Mouse (Mus musculus): ENCODE data around the gene Entpd8. TPM values are rescaled to one million over a fixed set of nuclear protein-coding genes. Genes with fewer than 3 reads are reported as not detected.

Gene Entpd8
- total RNA-seq (2023): not detected in 4 replicates

GRCm38 (mm10) chr2:25080076-25080475 is at the start of gene Entpd8:
TSS of gene Entpd8 (plus strand) at chr2:25080304.

GRCm38 (mm10) chr2:25054221-25055067 is 25.7 kb upstream of the Entpd8 start, which contains the start of gene Nsmf:
TSS of gene Nsmf (plus strand) at chr2:25054355.

DNA sequence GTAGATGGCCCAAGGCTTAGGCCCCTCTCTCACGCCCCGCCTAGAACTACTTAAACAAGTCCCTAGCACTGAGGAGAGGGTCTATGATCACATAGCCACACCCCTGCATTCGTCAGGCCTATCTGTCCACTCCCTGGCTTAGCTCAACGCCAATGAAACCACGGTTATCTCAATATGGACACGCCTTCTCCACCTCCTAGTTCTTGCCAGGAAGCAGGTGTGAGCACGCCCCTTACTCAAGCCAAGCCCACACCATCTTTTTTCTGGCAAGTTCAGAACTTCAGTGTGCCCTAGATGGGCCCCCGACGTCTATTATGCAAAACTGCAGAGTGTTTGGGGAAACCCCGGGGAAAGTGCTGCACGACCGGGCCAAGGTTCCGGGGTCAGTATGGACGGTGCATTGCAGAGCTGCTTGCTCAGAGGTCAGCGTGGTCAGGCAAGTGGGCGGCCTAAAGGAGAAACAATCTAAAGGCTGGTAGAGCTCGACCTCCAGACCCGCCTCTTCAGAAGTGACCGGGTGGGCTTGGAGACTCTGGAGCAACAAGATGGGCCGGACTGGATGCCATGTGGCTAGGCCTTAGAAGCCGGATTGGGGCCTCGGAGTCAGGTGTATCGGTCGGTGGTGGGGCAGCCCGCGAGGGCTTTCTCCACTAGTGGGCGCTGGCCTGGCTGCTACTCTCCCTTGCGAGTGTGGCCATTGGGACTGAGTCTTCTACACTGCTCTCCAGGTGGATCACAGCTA is 15.2 kb downstream of the Entpd8 start, which contains the start of gene Noxa1:
TSS of gene Noxa1 (minus strand) at position 41 of the 742 bp plus-strand sequence.

Other genes starting within 250 kb of the Entpd8 start
- 125 to 127 TPM (median 126 TPM) in 4 replicates for gene Ehmt1, start 160.7 kb upstream of the Entpd8 start, total RNA-seq (2023)
- 118 to 128 TPM (median 125 TPM) in 4 replicates for gene Arrdc1, start 145.1 kb upstream of the Entpd8 start, total RNA-seq (2023)
- 15.1 to 24.6 TPM (median 17.8 TPM) in 4 replicates for gene Zmynd19, start 130.5 kb upstream of the Entpd8 start, total RNA-seq (2023)
- 11.7 to 12.7 TPM (median 12.3 TPM) in 4 replicates for gene Dph7, start 117.9 kb upstream of the Entpd8 start, total RNA-seq (2023)
- 19.0 to 23.1 TPM (median 21.2 TPM) in 4 replicates for gene Mrpl41, start 105.2 kb upstream of the Entpd8 start, total RNA-seq (2023)
- 120 to 131 TPM (median 127 TPM) in 4 replicates for gene Pnpla7, start 104.3 kb upstream of the Entpd8 start, total RNA-seq (2023)
- 38.8 to 54.8 TPM (median 42.4 TPM) in 4 replicates for gene Nsmf, start 25.9 kb upstream of the Entpd8 start, total RNA-seq (2023)
- not detected in 4 replicates for gene Noxa1, start 14.8 kb downstream of the Entpd8 start, total RNA-seq (2023)
- 5.2 to 8.3 TPM (median 7.2 TPM) in 4 replicates for gene Nrarp, start 100.5 kb downstream of the Entpd8 start, total RNA-seq (2023)
- gene Tor4a, start 116.6 kb downstream of the Entpd8 start, total RNA-seq (2023): 29.8 to 31.9 TPM (median 30.9 TPM) in 4 replicates
- gene Nelfb, start 131.2 kb downstream of the Entpd8 start, total RNA-seq (2023): 71.6 to 75.6 TPM (median 72.5 TPM) in 4 replicates
- gene Stpg3, start 134.3 kb downstream of the Entpd8 start, total RNA-seq (2023): not detected in 4 replicates
- 0.89 TPM in 1 of 4 replicates, not detected in the others for gene Fam166a, start 138.4 kb downstream of the Entpd8 start, total RNA-seq (2023)
- 101 to 123 TPM (median 110 TPM) in 4 replicates for gene Tubb4b, start 144.4 kb downstream of the Entpd8 start, total RNA-seq (2023)
- not detected in 4 replicates for gene Slc34a3, start 154.1 kb downstream of the Entpd8 start, total RNA-seq (2023)
- not detected in 4 replicates for gene Rnf224, start 156.5 kb downstream of the Entpd8 start, total RNA-seq (2023)
- not detected in 4 replicates for gene Rnf208, start 162.0 kb downstream of the Entpd8 start, total RNA-seq (2023)
- not detected in 4 replicates for gene Cysrt1, start 162.1 kb downstream of the Entpd8 start, total RNA-seq (2023)
- gene AL732309.1, start 166.6 kb downstream of the Entpd8 start, total RNA-seq (2023): 4.6 to 12.8 TPM (median 6.9 TPM) in 4 replicates
- gene Tmem203, start 175.1 kb downstream of the Entpd8 start, total RNA-seq (2023): 18.8 to 26.6 TPM (median 24.1 TPM) in 4 replicates
- 13.6 to 20.3 TPM (median 14.4 TPM) in 4 replicates for gene Tprn, start 182.3 kb downstream of the Entpd8 start, total RNA-seq (2023)
- gene Ssna1, start 192.1 kb downstream of the Entpd8 start, total RNA-seq (2023): 30.8 to 37.7 TPM (median 35.7 TPM) in 4 replicates
- 101 to 113 TPM (median 107 TPM) in 4 replicates for gene Anapc2, start 192.2 kb downstream of the Entpd8 start, total RNA-seq (2023)
- not detected in 4 replicates for gene Tmem210, start 207.8 kb downstream of the Entpd8 start, total RNA-seq (2023)
- not detected in 4 replicates for gene Lrrc26, start 209.6 kb downstream of the Entpd8 start, total RNA-seq (2023)
- gene Grin1, start 238.9 kb downstream of the Entpd8 start, total RNA-seq (2023): not detected in 4 replicates